Mouse (Mus musculus): ENCODE measurements around the gene Dnah7b.
"Not testable (repeated sequence)": the region's sequence is repeated elsewhere in the genome, so short reads cannot be mapped to it uniquely, and the experiment has no call there.

Dnah7b gene

GRCm38 (mm10) chr1:46066015-46066414, at the start of gene Dnah7b:
Dnah7b (plus strand) TSS chr1:46066315.
- DNase-seq, result no peak

GRCm38 (mm10) chr1:46018382-46018977, 47.6 kb upstream of the Dnah7b start:
- DNase-seq, result peak; percentile 62

GRCm38 (mm10) chr1:46022262-46022661, 43.9 kb upstream of the Dnah7b start:
- DNase-seq, result peak; percentile 42

DNA sequence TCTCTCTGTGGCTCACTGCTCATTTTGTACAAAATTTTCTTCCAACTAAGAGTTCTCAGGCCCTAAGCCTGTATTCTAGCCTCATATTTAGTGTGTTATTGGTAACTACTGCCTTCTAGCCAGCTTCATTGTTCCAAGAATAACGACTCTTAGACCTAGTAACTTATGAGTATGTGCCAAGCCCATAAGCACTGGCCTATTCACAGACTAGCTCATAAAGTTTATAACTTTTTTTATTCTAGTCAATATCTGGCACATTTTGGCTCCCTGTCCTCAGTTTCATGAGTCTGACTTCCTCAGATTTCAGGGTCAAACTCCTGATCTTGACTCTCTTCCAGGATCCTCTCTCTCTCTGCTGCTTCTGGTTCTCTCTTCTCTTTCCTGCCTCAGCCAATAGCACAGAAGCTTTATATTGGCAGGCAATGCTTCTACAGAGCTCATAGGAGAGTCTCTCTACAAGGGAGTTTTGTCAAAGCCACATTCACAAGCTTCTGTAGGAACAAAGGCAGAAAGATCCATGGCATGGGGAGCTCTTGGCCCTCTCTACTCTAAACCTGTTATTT, 34.0 kb upstream of the Dnah7b start:
- DNase-seq, result no peak

- no peak for DNase-seq
Measured at GRCm38 (mm10) chr1:46048188-46048587, 17.9 kb upstream of the Dnah7b start.

- peak; percentile 79 for DNase-seq
Measured at GRCm38 (mm10) chr1:46066484-46067251, 553 bp downstream of the Dnah7b start.

DNA sequence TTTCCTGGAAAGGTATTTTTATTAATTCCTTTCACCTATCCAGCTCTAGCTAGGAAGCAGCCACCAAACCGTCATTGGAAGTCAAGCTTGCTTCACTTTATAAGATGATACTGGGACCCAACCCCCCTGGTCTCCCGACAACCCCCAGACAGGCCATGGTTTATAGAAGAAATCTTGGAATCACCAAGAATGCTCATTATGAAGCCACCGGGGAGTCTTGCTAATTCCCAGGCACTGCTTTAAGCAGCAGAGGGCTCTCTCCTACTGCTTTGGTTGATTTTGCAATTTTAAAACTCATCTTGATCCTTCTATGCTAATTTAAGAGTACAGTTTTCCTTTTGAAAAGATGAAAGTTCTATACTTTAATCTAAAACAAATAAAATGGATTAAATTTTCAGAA, 2.7 kb downstream of the Dnah7b start:
- DNase-seq, result not testable (repeated sequence)

DNA sequence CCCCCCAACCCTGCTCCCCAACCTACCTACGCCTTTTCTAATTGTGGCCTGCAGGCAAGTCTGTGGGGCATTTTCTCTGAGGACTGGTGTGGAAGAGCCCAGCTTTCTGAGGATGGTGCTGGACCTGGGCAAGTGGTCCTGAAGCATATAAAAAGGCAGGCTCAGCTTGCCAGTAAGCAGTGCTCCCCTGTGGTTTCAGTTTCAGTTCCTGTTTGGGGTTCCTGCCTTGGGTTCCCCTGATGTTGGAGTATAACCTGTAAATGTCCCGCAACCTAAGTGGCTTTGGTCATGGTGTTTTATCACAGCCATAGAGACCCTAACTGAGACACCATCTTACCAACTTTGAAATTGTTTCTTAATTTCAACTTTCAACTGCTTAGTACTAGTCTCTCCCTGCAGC, 11.8 kb downstream of the Dnah7b start:
- DNase-seq, result no peak

DNA sequence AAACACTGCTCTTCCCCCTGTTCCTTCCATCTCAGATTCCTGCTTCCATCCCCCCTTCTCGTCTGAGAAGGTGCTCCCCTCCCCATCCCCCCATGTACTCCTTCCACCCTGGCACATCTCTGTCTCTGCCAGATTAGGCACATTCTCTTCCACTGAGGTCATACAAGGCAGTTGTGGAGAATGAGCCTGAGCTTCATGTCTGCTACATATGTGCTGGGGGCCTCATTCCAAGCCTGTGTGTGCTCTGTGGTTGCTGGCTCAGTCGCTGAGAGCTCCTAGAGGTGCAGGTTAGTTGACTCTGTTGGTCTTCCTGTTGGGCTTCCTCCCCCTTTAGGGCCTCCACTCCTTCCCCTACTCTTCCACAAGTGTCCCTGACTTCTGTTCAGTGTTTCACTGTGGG, 34.4 kb downstream of the Dnah7b start:
- DNase-seq, result no peak

- not testable (repeated sequence) for DNase-seq
Measured at GRCm38 (mm10) chr1:46112606-46113005, 46.5 kb downstream of the Dnah7b start.

DNA sequence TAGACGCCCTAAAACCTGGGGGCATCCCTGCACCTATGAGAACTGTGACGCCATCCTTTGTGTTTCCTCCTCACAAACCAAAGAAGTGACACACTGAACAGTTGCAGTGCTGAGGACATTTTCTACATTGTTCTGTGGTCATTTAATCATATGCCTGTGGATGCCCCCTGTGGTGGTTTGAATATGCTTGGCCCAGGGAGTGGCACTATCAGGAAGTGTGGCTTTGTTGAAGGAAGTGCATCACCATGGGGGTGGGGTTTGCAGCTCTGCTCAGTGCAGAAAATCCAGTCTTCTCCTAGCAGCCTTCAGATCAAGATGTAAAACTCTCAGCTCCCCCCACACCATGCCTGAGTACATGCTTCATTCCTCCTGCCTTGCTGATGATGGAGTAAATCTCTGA, 51.1 kb downstream of the Dnah7b start:
- DNase-seq, result not testable (repeated sequence)

GRCm38 (mm10) chr1:46128058-46128457, 61.9 kb downstream of the Dnah7b start:
- DNase-seq, result no peak

GRCm38 (mm10) chr1:46196835-46197234, 130.7 kb downstream of the Dnah7b start:
- DNase-seq, result not testable (repeated sequence)

DNA sequence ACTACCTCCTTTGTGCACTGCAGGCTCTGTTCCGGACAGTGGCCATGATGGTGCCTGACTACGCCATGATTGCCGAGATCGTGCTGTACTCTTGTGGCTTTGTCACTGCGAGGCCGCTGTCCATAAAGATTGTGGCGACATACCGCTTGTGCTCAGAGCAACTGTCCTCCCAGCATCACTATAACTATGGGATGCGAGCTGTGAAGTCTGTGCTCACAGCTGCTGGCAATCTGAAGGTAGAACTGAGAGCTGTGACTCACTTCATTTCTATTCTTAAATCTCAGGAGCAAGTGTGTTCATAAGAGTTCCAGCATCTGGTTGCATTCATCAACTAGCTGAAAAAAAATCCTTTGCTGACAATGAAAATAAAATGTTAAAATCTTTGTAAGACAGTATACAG, 135.1 kb downstream of the Dnah7b start:
- DNase-seq, result not testable (repeated sequence)

DNA sequence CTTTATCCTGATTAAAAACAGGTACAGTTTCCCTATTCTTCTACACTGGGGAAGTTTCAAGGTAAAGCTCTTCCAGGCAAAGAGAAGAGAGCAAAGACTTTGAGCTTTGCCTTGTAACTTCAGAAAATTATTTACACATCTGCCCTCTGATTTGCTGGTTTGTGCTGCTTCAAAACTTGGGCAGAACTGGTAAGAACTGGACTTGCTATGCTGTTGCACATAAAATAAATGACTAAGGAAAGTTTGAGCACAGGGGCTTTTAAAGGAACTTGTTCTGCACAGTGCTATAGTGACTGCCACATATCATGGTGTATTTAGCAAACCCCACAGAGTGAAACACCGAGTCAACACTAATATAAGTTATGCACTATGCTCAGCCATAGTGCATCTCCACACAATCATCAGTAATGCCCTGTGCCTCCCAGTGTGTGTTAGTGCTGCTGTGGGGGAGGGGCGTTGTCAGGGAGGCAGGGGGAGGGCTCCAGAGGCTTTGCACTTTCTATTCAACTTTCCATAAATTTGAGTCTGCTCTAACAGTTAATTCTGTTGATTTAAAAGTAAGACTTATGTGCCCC, 144.0 kb downstream of the Dnah7b start:
- DNase-seq, result peak; percentile 30

GRCm38 (mm10) chr1:46222704-46223103, 156.6 kb downstream of the Dnah7b start:
- DNase-seq, result not testable (repeated sequence)

DNA sequence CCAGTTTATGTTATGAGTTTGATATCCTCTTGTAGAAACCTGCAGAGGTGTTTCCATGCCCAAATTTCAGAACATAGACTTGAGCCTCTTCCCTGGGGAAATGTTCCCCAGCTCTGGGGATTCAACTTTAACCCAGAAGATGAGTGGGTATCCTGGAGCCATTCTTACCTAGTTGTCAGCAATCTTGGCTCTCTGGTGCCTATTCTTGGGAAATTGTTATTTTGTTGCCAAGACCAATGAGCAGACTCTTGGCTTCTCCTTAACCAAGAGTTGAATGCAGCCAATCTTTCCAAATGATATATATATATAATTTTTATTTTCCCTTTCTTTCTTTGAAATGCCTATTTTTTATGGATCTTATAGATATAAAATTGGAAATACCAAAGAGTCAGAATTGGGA, 160.0 kb downstream of the Dnah7b start:
- not testable (repeated sequence) for DNase-seq

DNA sequence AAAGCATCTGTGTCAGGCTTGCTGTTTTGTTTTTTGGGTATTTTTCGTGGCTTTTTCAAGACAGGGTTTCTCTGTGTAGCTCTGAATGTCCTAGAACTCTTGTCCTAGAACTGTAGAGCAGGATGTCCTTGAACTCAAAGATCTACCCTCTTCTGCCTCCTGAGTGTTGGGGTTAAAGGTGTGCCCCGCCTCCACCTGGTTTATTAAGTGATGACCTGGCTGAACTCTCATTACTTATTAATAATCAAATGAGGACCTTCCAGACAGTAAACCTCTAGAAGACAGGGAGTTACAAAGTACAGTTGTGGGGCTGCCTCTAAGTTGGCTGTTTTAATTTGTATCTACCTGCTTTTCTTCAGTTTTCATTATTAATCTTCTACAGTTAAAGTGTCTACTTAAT, 202.7 kb downstream of the Dnah7b start:
- DNase-seq, result peak; percentile 6

DNA sequence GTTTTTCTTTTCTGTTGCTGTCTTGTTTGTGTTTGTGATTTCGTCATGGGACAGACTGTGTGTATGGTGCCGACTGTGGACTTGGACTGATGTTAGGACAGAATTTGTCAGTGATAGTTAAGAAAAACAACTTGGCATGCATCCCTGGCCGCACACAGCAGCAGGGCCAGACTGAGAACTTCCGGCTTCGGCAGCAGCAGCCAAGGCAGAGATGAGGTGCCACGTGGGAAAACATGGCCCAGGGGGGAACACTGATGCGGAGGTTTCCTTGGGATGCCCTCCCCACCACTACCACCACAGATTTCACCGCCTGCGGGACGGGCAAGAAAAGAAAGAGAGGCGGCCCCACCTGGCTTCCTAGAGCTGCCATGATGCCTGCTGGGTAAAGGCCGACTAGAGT, 205.8 kb downstream of the Dnah7b start:
- DNase-seq, result no peak

DNA sequence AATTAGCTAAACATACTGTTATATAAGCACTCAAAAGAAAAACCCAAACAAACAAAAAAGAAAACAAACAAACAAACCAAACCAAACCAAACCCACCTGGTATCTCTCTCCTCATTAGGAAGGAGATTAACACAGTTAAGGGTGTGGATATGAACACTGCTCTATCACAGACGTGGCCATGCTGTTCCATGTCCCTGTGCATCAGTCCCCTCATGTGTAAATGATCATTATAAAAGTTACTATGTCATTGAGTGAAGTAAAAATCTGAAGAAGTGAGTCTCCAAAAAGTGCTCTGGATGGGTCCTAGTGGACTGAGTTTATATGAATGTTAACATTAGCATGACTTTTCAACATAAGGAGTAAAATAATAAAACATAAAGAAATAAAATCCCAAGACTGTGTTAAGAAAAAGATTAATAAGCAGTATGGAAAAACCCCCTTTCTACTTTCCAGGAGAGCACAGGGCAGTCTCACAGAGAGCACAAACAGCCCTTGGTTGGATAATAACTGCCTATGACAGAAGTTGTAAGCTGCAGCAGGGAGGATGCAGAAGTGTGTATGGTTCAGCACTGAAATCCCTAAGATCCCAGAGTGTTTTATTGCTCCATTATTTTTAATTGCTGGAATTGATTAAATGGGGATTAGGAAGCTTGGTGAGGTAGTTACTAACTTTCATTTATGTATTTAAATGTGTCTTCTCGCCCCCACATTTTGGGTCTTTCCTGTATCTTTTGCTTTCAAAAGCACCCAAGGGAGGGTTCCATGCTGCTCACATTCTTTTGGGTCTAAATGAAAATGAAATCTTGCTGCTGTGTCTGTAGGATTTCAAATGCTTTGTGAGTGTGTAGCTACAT, 212.2 kb downstream of the Dnah7b start:
- not testable (repeated sequence) for DNase-seq

GRCm38 (mm10) chr1:46278911-46279565, 212.9 kb downstream of the Dnah7b start:
- not testable (repeated sequence) for DNase-seq

DNA sequence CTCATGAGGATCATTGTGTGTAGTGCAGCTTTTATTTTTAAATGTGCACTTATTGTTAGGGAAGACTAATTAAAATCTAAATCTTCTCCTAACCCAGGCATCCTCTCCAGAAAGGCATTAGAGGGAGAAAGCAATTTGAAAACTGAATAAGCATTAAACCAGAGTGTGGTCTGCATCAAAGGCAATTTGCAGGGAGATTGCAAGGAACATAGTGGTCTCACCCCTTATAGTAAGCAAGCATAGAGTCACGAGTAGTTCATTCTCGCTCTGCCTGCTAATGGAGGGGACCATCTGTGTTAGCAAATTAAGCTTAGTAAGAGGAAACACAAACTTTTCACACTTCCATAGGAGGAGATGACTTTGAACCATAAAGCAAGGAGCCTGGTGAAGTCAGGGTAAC, 228.3 kb downstream of the Dnah7b start:
- not testable (repeated sequence) for DNase-seq
